In the genomic region with DNA sequence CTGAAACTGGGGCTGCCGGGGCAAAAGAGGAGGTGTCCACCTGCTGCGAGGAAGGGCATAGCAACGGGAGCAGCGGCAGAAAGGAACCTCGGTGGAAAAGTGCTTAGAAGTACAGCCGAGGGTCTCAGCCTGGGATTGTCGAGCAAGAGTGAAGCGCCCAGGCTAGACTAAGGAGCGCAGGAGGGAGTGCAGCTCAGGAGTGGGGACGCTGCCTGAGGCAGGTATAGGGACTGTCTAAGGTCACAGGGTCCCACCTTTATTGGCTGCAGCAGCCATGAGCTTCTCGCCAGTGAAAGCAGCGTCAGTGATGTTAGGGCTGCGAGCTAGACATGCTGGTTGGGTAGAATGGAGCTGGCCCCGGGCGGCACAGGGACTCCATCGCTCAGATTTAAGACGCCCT, we compare ENCODE assay signal across 8 mouse cellular contexts. TPM values are rescaled to one million over a fixed set of nuclear protein-coding genes. Genes with fewer than 3 reads are reported as not detected.
DNase-seq lines count a peak whose midpoint lies in the region; ATAC-seq and TF ChIP-seq lines count a peak whose summit lies in the region.

No protein-coding gene starts in this region.

- TF ChIP-seq CTCF in G1E (IDR thresholded peaks at IDR 0.05; ENCODE audit: low read depth, low read length) = no peak

- intact Hi-C loops in left cerebral cortex, postnatal 25 days (cut with DNase I) = no loop called here

- ATAC-seq in heart, embryonic 12.5 days (ENCODE audit: insufficient number of reproducible peaks, low FRiP score) = no peak
- no peak for ATAC-seq in G1E (ENCODE audit: extremely low read depth, insufficient number of reproducible peaks, low FRiP score, poor library complexity, severe bottlenecking)
- no peak for ATAC-seq in hindbrain, embryonic 12.5 days (ENCODE audit: low FRiP score)
- ATAC-seq in activated CD4-positive, CD25-positive, alpha-beta regulatory T cell, adult 4 months = no peak

- peaks cover 54% of the 10 kb centered on the region for H3K27me3 ChIP-seq in heart, embryonic 12.5 days (replicated peaks)
- peaks cover 8% of the 10 kb centered on the region for H3K27me3 ChIP-seq in G1E (ENCODE audit: insufficient read depth, low read length)
- peaks cover 66% of the 10 kb centered on the region for H3K27me3 ChIP-seq in hindbrain, embryonic 12.5 days
- H3K27me3 ChIP-seq in midbrain, embryonic 10.5 days (ENCODE audit: low read depth, poor library complexity, severe bottlenecking) = peaks cover 67% of the 10 kb centered on the region

- no peaks in the 10 kb centered on the region for H3K9me3 ChIP-seq in heart, embryonic 12.5 days (replicated peaks)
- H3K9me3 ChIP-seq in G1E (replicated peaks) = no peaks in the 10 kb centered on the region
- H3K9me3 ChIP-seq in hindbrain, embryonic 12.5 days (replicated peaks) = no peaks in the 10 kb centered on the region
- no peaks in the 10 kb centered on the region for H3K9me3 ChIP-seq in midbrain, embryonic 10.5 days (replicated peaks)

- peaks cover 26% of the 10 kb centered on the region for H3K4me1 ChIP-seq in heart, embryonic 12.5 days (replicated peaks)
- peaks cover 69% of the 10 kb centered on the region for H3K4me1 ChIP-seq in G1E (ENCODE audit: insufficient read depth, low read depth, low read length)
- H3K4me1 ChIP-seq in hindbrain, embryonic 12.5 days = peaks cover 19% of the 10 kb centered on the region
- H3K4me1 ChIP-seq in midbrain, embryonic 10.5 days = peaks cover 24% of the 10 kb centered on the region

- no peaks in the 10 kb centered on the region for H3K36me3 ChIP-seq in heart, embryonic 12.5 days
- H3K36me3 ChIP-seq in G1E (replicated peaks) = peaks cover 27% of the 10 kb centered on the region
- H3K36me3 ChIP-seq in hindbrain, embryonic 12.5 days = no peaks in the 10 kb centered on the region
- H3K36me3 ChIP-seq in midbrain, embryonic 10.5 days = no peaks in the 10 kb centered on the region

- no peak for DNase-seq in heart, adult 8-10 months (ENCODE audit: low spot score)
- no peak for DNase-seq in G1E (ENCODE audit: low spot score)
- no peak for DNase-seq in midbrain, embryonic 10.5 days (ENCODE audit: low spot score)
- DNase-seq in left cerebral cortex, postnatal 25 days (ENCODE audit: low spot score in 2 of 2) = no peak
- DNase-seq in spleen, postnatal 36 days (ENCODE audit: low spot score in 2 of 2) = no peak

- H3K27ac ChIP-seq in heart, embryonic 12.5 days (ENCODE audit: poor library complexity, severe bottlenecking) = no peak overlapping the region
- no peak overlapping the region for H3K27ac ChIP-seq in hindbrain, embryonic 12.5 days
- no peak overlapping the region for H3K27ac ChIP-seq in midbrain, embryonic 10.5 days (replicated peaks)

- peak overlapping the region; percentile 82 for H3K4me2 ChIP-seq in heart, embryonic 12.5 days
- peak overlapping the region; percentile 78 for H3K4me2 ChIP-seq in hindbrain, embryonic 12.5 days (replicated peaks)

- H3K4me3 ChIP-seq in heart, embryonic 12.5 days = peak overlapping the region; percentile 50
- H3K4me3 ChIP-seq in G1E (ENCODE audit: low read depth, low read length) = peak overlapping the region; percentile 79
- peak overlapping the region; percentile 47 for H3K4me3 ChIP-seq in hindbrain, embryonic 12.5 days
- peak overlapping the region; percentile 62 for H3K4me3 ChIP-seq in midbrain, embryonic 10.5 days

- H3K9ac ChIP-seq in heart, embryonic 12.5 days = peak overlapping the region; percentile 54; the same call in 1 of the 2 replicates
- 0 out of 2 replicates have a peak overlapping the region, but pooled peaks have one; percentile 40 for H3K9ac ChIP-seq in hindbrain, embryonic 12.5 days

- WGBS in heart, embryonic 12.5 days = 4% methylated on average over 17 of the region's 17 CpGs
- 2% methylated on average over 17 of the region's 17 CpGs for WGBS in hindbrain, embryonic 12.5 days
- WGBS in midbrain, embryonic 10.5 days = 2% methylated on average over 17 of the region's 17 CpGs

RNA-seq across cellular contexts. Expression of gene Cpne7, which starts 0.6 kb away (rescaled TPM):
- polyA plus RNA-seq in heart, embryonic 12.5 days (2016; fragmentation: Nextera tagmentation; extraction: Ambion mirVana) = 0.18 and 0.24 TPM in 2 replicates
- total RNA-seq in heart, adult 8-10 months (2022) = 1 to 10 TPM in 2 of 4 experiments, under 1 TPM in 2; 0.52 to 1.7 (median 0.89) TPM
- total RNA-seq in G1E (2014; fragmentation: Nextera tagmentation) (3.1 and 4.3 TPM in 2 replicates), G1E (2017) (3.6 and 6.1 TPM in 2 replicates)
- 11.1 and 11.2 TPM in 2 replicates for polyA plus RNA-seq in G1E (2012)
- polyA plus RNA-seq in hindbrain, embryonic 12.5 days (2016; fragmentation: Nextera tagmentation; extraction: Ambion mirVana) = 0.15 and 0.35 TPM in 2 replicates
- polyA plus RNA-seq in midbrain, embryonic 10.5 days (2016; fragmentation: Nextera tagmentation; extraction: Ambion mirVana) = 0.32 and 0.39 TPM in 2 replicates
- polyA plus RNA-seq in activated CD4-positive, CD25-positive, alpha-beta regulatory T cell, adult 4 months (2017; shearing (Covaris generic)) = 1 to 10 TPM in 1 of 2 experiments, under 1 TPM in 1; 0.65 to 2.2 TPM
- 10 to 100 TPM; 47.5 to 62.6 TPM for total RNA-seq in left cerebral cortex, postnatal 25 days (2021)

RNA-seq across cellular contexts. Expression of gene Rpl13, which starts 15.6 kb away (rescaled TPM):
- polyA plus RNA-seq in heart, embryonic 12.5 days (2016; fragmentation: Nextera tagmentation; extraction: Ambion mirVana) = 1,041 and 1,045 TPM in 2 replicates
- 100 to 1,000 TPM; 402 to 462 (median 427) TPM for total RNA-seq in heart, adult 8-10 months (2022)
- total RNA-seq in G1E (2014; fragmentation: Nextera tagmentation) = 835 and 904 TPM in 2 replicates
- 3,495 and 3,523 TPM in 2 replicates for total RNA-seq in G1E (2017)
- polyA plus RNA-seq in G1E (2012) = 4,220 and 5,023 TPM in 2 replicates
- 1,018 and 1,026 TPM in 2 replicates for polyA plus RNA-seq in hindbrain, embryonic 12.5 days (2016; fragmentation: Nextera tagmentation; extraction: Ambion mirVana)
- 1,200 and 1,392 TPM in 2 replicates for polyA plus RNA-seq in midbrain, embryonic 10.5 days (2016; fragmentation: Nextera tagmentation; extraction: Ambion mirVana)
- 1,000 to 10,000 TPM; 2,503 to 2,608 TPM for polyA plus RNA-seq in activated CD4-positive, CD25-positive, alpha-beta regulatory T cell, adult 4 months (2017; shearing (Covaris generic))
- total RNA-seq in left cerebral cortex, postnatal 25 days (2021) = 100 to 1,000 TPM; 350 to 359 TPM

RNA-seq across cellular contexts. Expression of gene Sult5a1, which starts 40.4 kb away (rescaled TPM):
- 5.4 and 5.8 TPM in 2 replicates for polyA plus RNA-seq in heart, embryonic 12.5 days (2016; fragmentation: Nextera tagmentation; extraction: Ambion mirVana)
- total RNA-seq in heart, adult 8-10 months (2022) = under 1 TPM; 0.34 to 0.87 (median 0.60) TPM
- total RNA-seq in G1E (2014; fragmentation: Nextera tagmentation) (not detected in 2 replicates), G1E (2017) (0.06 and 0.11 TPM in 2 replicates)
- polyA plus RNA-seq in G1E (2012) = not detected in 2 replicates
- 8.1 and 9.7 TPM in 2 replicates for polyA plus RNA-seq in hindbrain, embryonic 12.5 days (2016; fragmentation: Nextera tagmentation; extraction: Ambion mirVana)
- polyA plus RNA-seq in midbrain, embryonic 10.5 days (2016; fragmentation: Nextera tagmentation; extraction: Ambion mirVana) = 3.6 and 3.8 TPM in 2 replicates
- polyA plus RNA-seq in activated CD4-positive, CD25-positive, alpha-beta regulatory T cell, adult 4 months (2017; shearing (Covaris generic)) = not detected
- not detected for total RNA-seq in left cerebral cortex, postnatal 25 days (2021)

RNA-seq across cellular contexts. Expression of gene Spg7, which starts 55.0 kb away (rescaled TPM):
- polyA plus RNA-seq in heart, embryonic 12.5 days (2016; fragmentation: Nextera tagmentation; extraction: Ambion mirVana) = 77.3 and 79.9 TPM in 2 replicates
- 10 to 100 TPM; 86.9 to 99.5 (median 95.3) TPM for total RNA-seq in heart, adult 8-10 months (2022)
- total RNA-seq in G1E (2014; fragmentation: Nextera tagmentation) (11.7 and 14.2 TPM in 2 replicates), G1E (2017) (36.7 and 40.2 TPM in 2 replicates)
- polyA plus RNA-seq in G1E (2012) = 20.9 and 22.6 TPM in 2 replicates
- polyA plus RNA-seq in hindbrain, embryonic 12.5 days (2016; fragmentation: Nextera tagmentation; extraction: Ambion mirVana) = 62.6 and 63.9 TPM in 2 replicates
- polyA plus RNA-seq in midbrain, embryonic 10.5 days (2016; fragmentation: Nextera tagmentation; extraction: Ambion mirVana) = 49.5 and 50.9 TPM in 2 replicates
- polyA plus RNA-seq in activated CD4-positive, CD25-positive, alpha-beta regulatory T cell, adult 4 months (2017; shearing (Covaris generic)) = 10 to 100 TPM; 11.4 to 21.1 TPM
- total RNA-seq in left cerebral cortex, postnatal 25 days (2021) = 10 to 100 TPM; 64.3 to 68.6 TPM
